Mouse (Mus musculus): ENCODE results near the gene Clcn6. TPM values are rescaled to one million over a fixed set of nuclear protein-coding genes. Genes with fewer than 3 reads are reported as not detected.
A peak's percentile ranks its signal among the peaks of the same experiment; 100 is the strongest.

The Clcn6 gene
- 29.9 and 33.5 TPM in 2 replicates for polyA plus RNA-seq (2015; fragmentation: Nextera tagmentation; extraction: Ambion mirVana)

DNA sequence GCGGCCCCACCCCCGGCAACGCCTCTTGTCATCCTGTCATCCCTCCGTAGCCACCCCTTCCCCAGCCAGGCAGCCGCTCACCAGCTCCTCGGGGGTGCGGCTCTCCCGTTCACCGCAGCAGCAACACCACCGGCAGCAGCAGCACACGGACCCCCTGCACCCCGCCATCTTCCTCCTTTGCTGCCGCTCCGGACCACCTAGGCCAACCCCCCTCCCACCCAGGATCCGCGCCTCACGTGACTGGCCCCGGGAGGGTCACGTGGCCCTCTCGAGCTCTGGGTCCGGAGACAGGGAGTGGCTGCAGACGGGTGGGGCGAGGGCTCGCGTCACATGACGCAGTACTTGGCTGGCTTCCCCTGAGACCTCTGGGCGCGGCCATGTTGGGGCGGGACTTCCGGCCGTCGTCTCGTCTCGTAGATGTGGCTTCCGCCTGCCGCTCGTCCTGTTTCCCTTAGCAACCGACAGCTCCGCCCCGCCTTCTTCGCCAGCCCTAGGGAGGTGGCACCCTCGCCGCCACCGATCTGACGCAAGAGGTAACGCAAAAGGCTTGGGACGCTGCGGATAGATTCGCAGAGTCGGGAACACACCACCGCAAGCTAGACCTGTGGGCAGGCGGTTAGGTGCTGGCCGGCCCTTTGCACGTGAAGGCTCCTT is at the start of gene Clcn6, which contains the start of gene Mthfr:
TSS of gene Clcn6 (minus strand) at position 222 of the 654 bp plus-strand sequence.
TSS of gene Mthfr (plus strand) at position 478 of the 654 bp plus-strand sequence.
- peak; percentile 94 for ATAC-seq
- peak within 1 kb of the TSS; percentile 94 for H3K4me2 ChIP-seq (ENCODE audit: low read length)
- peaks cover 42% of the 10 kb centered on the region for H3K4me1 ChIP-seq (ENCODE audit: control insufficient read depth, insufficient read depth, low read depth, low read length)
- peak within 1 kb of the TSS; percentile 66 for H3K4me3 ChIP-seq (ENCODE audit: low read length)
- peak within 1 kb of the TSS; percentile 89 for H3K27ac ChIP-seq (ENCODE audit: low read depth, low read length)
- H3K9me3 ChIP-seq (ENCODE audit: control insufficient read depth, low read length) = no peaks in the 10 kb centered on the region
- peaks cover 4% of the 10 kb centered on the region for H3K36me3 ChIP-seq (ENCODE audit: control insufficient read depth, insufficient read depth, low read length)
- H3K27me3 ChIP-seq (replicated peaks; ENCODE audit: control insufficient read depth, insufficient read depth, low read length) = no peaks in the 10 kb centered on the region
- under 1% methylated on average over 50 of the region's 54 CpGs for WGBS
- peak within 1 kb of the TSS; percentile 79 for H3K9ac ChIP-seq (ENCODE audit: low read depth, low read length)

GRCm38 (mm10) chr4:148087907-148088527 is 49.4 kb upstream of the Clcn6 start, which contains the start of gene Agtrap:
Gene Agtrap (minus strand): TSS chr4:148088031.
- Histone ChIP-seq H3K9ac (ENCODE audit: low read depth, low read length) (peak within 1 kb of the TSS; percentile 71), H3K4me1 (ENCODE audit: control insufficient read depth, insufficient read depth, low read depth, low read length) (peaks cover 13% of the 10 kb centered on the region), H3K36me3 (ENCODE audit: control insufficient read depth, insufficient read depth, low read length) (no peaks in the 10 kb centered on the region), H3K27me3 (replicated peaks; ENCODE audit: control insufficient read depth, insufficient read depth, low read length) (no peaks in the 10 kb centered on the region), H3K4me2 (ENCODE audit: low read length) (peak within 1 kb of the TSS; percentile 79), H3K27ac (ENCODE audit: low read depth, low read length) (peak within 1 kb of the TSS; percentile 76), H3K9me3 (ENCODE audit: control insufficient read depth, low read length) (no peaks in the 10 kb centered on the region), H3K4me3 (ENCODE audit: low read length) (peak within 1 kb of the TSS; percentile 53)
- peak; percentile 93 for ATAC-seq
- 4% methylated on average over 34 of the region's 34 CpGs for WGBS

- Histone ChIP-seq H3K27ac (ENCODE audit: low read depth, low read length) (peak overlapping the region; percentile 55), H3K4me1 (ENCODE audit: control insufficient read depth, insufficient read depth, low read depth, low read length) (peaks cover 13% of the 10 kb centered on the region), H3K27me3 (replicated peaks; ENCODE audit: control insufficient read depth, insufficient read depth, low read length) (no peaks in the 10 kb centered on the region), H3K9me3 (ENCODE audit: control insufficient read depth, low read length) (no peaks in the 10 kb centered on the region), H3K9ac (ENCODE audit: low read depth, low read length) (peak overlapping the region; percentile 71), H3K36me3 (ENCODE audit: control insufficient read depth, insufficient read depth, low read length) (no peaks in the 10 kb centered on the region), H3K4me3 (ENCODE audit: low read length) (peak overlapping the region; percentile 53), H3K4me2 (ENCODE audit: low read length) (peak overlapping the region; percentile 79)
- no peak; the same call in 1 of the 2 replicates for ATAC-seq
- WGBS = 3% methylated on average over 29 of the region's 30 CpGs
Observed at GRCm38 (mm10) chr4:148087091-148087906, 48.7 kb upstream of the Clcn6 start.

DNA sequence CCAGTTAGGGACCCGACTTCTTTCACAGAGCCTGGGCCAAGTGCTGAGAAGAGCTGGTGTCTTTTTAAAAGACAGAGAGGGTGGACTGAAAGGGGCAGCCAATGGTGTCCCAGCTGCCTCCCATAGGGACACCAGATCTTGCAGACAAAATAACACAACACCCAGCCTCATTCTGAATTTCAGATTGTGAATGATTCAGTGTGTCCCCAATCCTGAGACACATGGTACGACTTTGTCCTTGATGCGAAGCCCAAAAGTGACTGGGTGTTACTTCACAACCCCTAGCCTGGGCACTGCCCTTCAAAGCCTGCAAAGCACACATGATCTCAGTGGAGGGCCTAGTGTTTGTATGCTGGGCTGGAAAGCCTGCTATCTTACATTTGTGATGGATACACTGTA is 47.3 kb upstream of the Clcn6 start:
- H3K4me1 ChIP-seq (ENCODE audit: control insufficient read depth, insufficient read depth, low read depth, low read length) = peaks cover 13% of the 10 kb centered on the region
- no peak for ATAC-seq
- WGBS = 73% methylated on average over 3 of the region's 3 CpGs
- no peaks in the 10 kb centered on the region for H3K36me3 ChIP-seq (ENCODE audit: control insufficient read depth, insufficient read depth, low read length)
- no peaks in the 10 kb centered on the region for H3K9me3 ChIP-seq (ENCODE audit: control insufficient read depth, low read length)
- no peak overlapping the region for H3K4me3 ChIP-seq (ENCODE audit: low read length)
- H3K9ac ChIP-seq (ENCODE audit: low read depth, low read length) = no peak overlapping the region
- no peak overlapping the region for H3K4me2 ChIP-seq (ENCODE audit: low read length)
- no peaks in the 10 kb centered on the region for H3K27me3 ChIP-seq (replicated peaks; ENCODE audit: control insufficient read depth, insufficient read depth, low read length)
- H3K27ac ChIP-seq (ENCODE audit: low read depth, low read length) = no peak overlapping the region

- Histone ChIP-seq H3K4me2 (ENCODE audit: low read length) (no peak overlapping the region), H3K4me1 (ENCODE audit: control insufficient read depth, insufficient read depth, low read depth, low read length) (peaks cover 13% of the 10 kb centered on the region), H3K9ac (ENCODE audit: low read depth, low read length) (no peak overlapping the region), H3K36me3 (ENCODE audit: control insufficient read depth, insufficient read depth, low read length) (no peaks in the 10 kb centered on the region), H3K27ac (ENCODE audit: low read depth, low read length) (no peak overlapping the region), H3K27me3 (replicated peaks; ENCODE audit: control insufficient read depth, insufficient read depth, low read length) (no peaks in the 10 kb centered on the region), H3K4me3 (ENCODE audit: low read length) (no peak overlapping the region), H3K9me3 (ENCODE audit: control insufficient read depth, low read length) (no peaks in the 10 kb centered on the region)
- 47% methylated on average over 8 of the region's 10 CpGs for WGBS
- no peak for ATAC-seq
Observed at GRCm38 (mm10) chr4:148085131-148085906, 46.7 kb upstream of the Clcn6 start.

- H3K4me2 ChIP-seq (ENCODE audit: low read length) = no peak overlapping the region
- H3K36me3 ChIP-seq (ENCODE audit: control insufficient read depth, insufficient read depth, low read length) = no peaks in the 10 kb centered on the region
- H3K4me3 ChIP-seq (ENCODE audit: low read length) = no peak overlapping the region
- no peak overlapping the region for H3K27ac ChIP-seq (ENCODE audit: low read depth, low read length)
- peaks cover 13% of the 10 kb centered on the region for H3K4me1 ChIP-seq (ENCODE audit: control insufficient read depth, insufficient read depth, low read depth, low read length)
- 6% methylated on average over 6 of the region's 8 CpGs for WGBS
- H3K27me3 ChIP-seq (replicated peaks; ENCODE audit: control insufficient read depth, insufficient read depth, low read length) = no peaks in the 10 kb centered on the region
- ATAC-seq = no peak
- no peak overlapping the region for H3K9ac ChIP-seq (ENCODE audit: low read depth, low read length)
- H3K9me3 ChIP-seq (ENCODE audit: control insufficient read depth, low read length) = no peaks in the 10 kb centered on the region
Observed at GRCm38 (mm10) chr4:148084261-148084714, 45.7 kb upstream of the Clcn6 start.

- WGBS = 62% methylated on average over 21 of the region's 21 CpGs
- Histone ChIP-seq H3K9me3 (ENCODE audit: control insufficient read depth, low read length) (no peaks in the 10 kb centered on the region), H3K4me3 (ENCODE audit: low read length) (no peak overlapping the region), H3K27ac (ENCODE audit: low read depth, low read length) (no peak overlapping the region), H3K27me3 (replicated peaks; ENCODE audit: control insufficient read depth, insufficient read depth, low read length) (no peaks in the 10 kb centered on the region), H3K4me1 (ENCODE audit: control insufficient read depth, insufficient read depth, low read depth, low read length) (peaks cover 12% of the 10 kb centered on the region), H3K9ac (ENCODE audit: low read depth, low read length) (no peak overlapping the region), H3K36me3 (ENCODE audit: control insufficient read depth, insufficient read depth, low read length) (no peaks in the 10 kb centered on the region), H3K4me2 (ENCODE audit: low read length) (no peak overlapping the region)
- no peak for ATAC-seq
Observed at GRCm38 (mm10) chr4:148083176-148083899, 44.7 kb upstream of the Clcn6 start.

All from hindbrain, embryonic 16.5 days (tissue).